Mouse (Mus musculus): ENCODE results near the gene Hhatl. TPM values are rescaled to one million over a fixed set of nuclear protein-coding genes. Genes with fewer than 3 reads are reported as not detected.

The Hhatl gene
- polyA plus RNA-seq, 1 experiment from 2014 or later = 17.8 TPM

DNA sequence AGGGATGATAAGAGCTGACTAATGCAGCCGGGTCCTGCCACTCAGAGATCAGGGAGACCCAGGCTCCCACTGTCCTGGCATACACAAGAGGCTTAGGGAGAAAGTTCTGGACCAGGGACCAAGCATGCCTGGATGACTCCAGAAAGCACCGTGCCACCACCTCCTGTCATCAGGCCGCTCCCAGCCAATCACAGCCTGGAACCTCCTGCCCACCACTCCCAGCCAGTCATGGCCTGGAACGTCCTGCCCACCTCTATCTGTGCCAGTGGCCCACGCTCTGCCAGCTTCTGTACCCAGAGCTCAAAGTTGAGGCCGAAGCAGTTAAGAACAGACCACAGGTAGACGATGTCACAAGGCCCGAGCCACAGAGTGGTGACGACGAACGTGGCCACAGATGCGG lies 7.5 kb downstream of the Hhatl start:
- peaks cover 0 to 2% of the 10 kb centered on the region in 2 experiments; a peak in 1 of 4 replicates for H3K4me1 ChIP-seq (ENCODE audit: control insufficient read depth in 2 of 2, insufficient read depth in 2 of 2, low read length in 2 of 2)
- ATAC-seq (ENCODE audit: insufficient number of reproducible peaks, insufficient read depth, low FRiP score, low read depth) = no peak
- no peak overlapping the region for H3K4me2 ChIP-seq (ENCODE audit: low read length)
- H3K9me3 ChIP-seq (ENCODE audit: control insufficient read depth, low read length) = no peaks in the 10 kb centered on the region
- peaks cover 4% of the 10 kb centered on the region; the same call in 1 of the 2 replicates for H3K27me3 ChIP-seq (ENCODE audit: control insufficient read depth, insufficient read depth, low read length)
- peaks cover 3% of the 10 kb centered on the region; the same call in 1 of the 2 replicates for H3K36me3 ChIP-seq (ENCODE audit: control insufficient read depth, insufficient read depth, low read length)
- no peak overlapping the region for H3K9ac ChIP-seq (ENCODE audit: low read length)
- WGBS = 80% methylated on average over 12 of the region's 12 CpGs
- H3K27ac ChIP-seq (replicated peaks in 1 of 2; ENCODE audit: control insufficient read depth in 1 of 2, insufficient read depth in 1 of 2, low read depth in 2 of 2, low read length in 2 of 2) = no peak overlapping the region
- H3K4me3 ChIP-seq (ENCODE audit: control insufficient read depth in 1 of 2, insufficient read depth in 1 of 2, low read depth in 1 of 2, low read length in 2 of 2) = no peak overlapping the region

DNA sequence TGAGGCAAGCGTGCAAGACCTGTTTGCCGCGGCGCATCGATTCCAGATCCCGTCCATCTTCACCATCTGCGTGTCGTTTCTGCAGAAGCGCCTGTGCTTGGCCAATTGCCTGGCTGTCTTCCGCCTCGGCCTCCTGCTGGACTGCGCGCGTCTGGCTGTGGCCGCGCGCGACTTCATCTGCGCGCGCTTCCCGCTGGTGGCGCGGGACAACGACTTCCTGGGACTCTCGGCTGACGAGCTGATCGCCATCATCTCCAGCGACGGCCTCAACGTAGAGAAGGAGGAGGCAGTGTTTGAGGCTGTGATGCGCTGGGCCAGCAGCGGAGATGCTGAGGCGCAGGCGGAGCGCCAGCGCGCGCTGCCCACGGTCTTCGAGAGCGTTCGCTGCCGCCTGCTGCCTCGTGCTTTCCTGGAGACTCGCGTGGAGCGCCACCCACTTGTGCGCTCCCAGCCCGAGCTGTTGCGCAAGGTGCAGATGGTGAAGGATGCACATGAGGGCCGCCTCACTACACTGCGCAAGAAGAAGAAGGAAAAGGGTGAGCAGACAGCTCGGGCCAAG lies 14.2 kb downstream of the Hhatl start:
- no peaks in the 10 kb centered on the region for H3K9me3 ChIP-seq (ENCODE audit: control insufficient read depth, low read length)
- H3K27me3 ChIP-seq (ENCODE audit: control insufficient read depth, insufficient read depth, low read length) = peaks cover 38% of the 10 kb centered on the region
- H3K4me1 ChIP-seq (ENCODE audit: control insufficient read depth in 2 of 2, insufficient read depth in 2 of 2, low read length in 2 of 2) = peaks cover 25 to 31% of the 10 kb centered on the region in 2 experiments
- no peak for ATAC-seq (ENCODE audit: insufficient number of reproducible peaks, insufficient read depth, low FRiP score, low read depth)
- H3K4me3 ChIP-seq (ENCODE audit: control insufficient read depth in 1 of 2, insufficient read depth in 1 of 2, low read depth in 1 of 2, low read length in 2 of 2) = peak overlapping the region; percentile 23 to 38
- peak overlapping the region; percentile 18; the same call in 1 of the 2 replicates for H3K9ac ChIP-seq (ENCODE audit: low read length)
- WGBS = 11% methylated on average over 54 of the region's 54 CpGs
- no peak overlapping the region for H3K27ac ChIP-seq (replicated peaks in 1 of 2; ENCODE audit: control insufficient read depth in 1 of 2, insufficient read depth in 1 of 2, low read depth in 2 of 2, low read length in 2 of 2)
- H3K4me2 ChIP-seq (ENCODE audit: low read length) = peak overlapping the region; percentile 76
- no peaks in the 10 kb centered on the region for H3K36me3 ChIP-seq (ENCODE audit: control insufficient read depth, insufficient read depth, low read length)

DNA sequence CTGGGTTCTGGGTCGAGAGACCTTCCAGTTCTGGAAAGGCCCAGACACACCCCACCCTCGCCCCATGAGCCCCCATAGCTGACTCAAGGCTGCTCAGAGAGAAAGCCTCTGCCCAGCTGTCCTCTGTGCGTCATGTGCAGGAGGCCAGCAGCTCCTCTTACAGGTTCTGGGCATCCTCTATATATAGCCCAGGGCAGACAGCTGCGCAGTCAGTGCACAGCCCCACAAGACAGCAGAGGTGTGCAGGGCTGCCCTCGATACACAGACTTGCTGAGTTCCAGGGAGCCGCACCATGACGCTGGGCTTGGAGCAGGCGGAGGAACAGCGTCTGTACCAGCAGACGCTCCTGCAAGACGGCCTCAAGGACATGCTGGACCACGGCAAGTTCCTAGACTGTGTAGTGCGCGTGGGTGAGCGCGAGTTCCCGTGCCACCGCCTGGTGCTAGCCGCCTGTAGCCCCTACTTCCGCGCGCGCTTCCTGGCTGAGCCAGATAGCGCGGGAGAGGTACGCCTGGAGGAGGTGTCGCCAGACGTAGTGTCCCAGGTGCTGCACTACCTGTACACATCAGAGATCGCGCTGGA lies 14.7 kb downstream of the Hhatl start, which contains the start of gene Klhl40:
Klhl40 (plus strand) TSS at position 124 of the 582 bp plus-strand sequence.
- peak within 1 kb of the TSS; percentile 35 to 56; a peak in 2 of 4 replicates for H3K27ac ChIP-seq (replicated peaks in 1 of 2; ENCODE audit: control insufficient read depth in 1 of 2, insufficient read depth in 1 of 2, low read depth in 2 of 2, low read length in 2 of 2)
- peak within 1 kb of the TSS; percentile 76 for H3K4me2 ChIP-seq (ENCODE audit: low read length)
- H3K4me1 ChIP-seq (ENCODE audit: control insufficient read depth in 2 of 2, insufficient read depth in 2 of 2, low read length in 2 of 2) = peaks cover 25 to 31% of the 10 kb centered on the region in 2 experiments
- 11% methylated on average over 30 of the region's 30 CpGs for WGBS
- H3K9ac ChIP-seq (ENCODE audit: low read length) = peak within 1 kb of the TSS; percentile 18
- no peaks in the 10 kb centered on the region for H3K36me3 ChIP-seq (ENCODE audit: control insufficient read depth, insufficient read depth, low read length)
- peaks cover 38% of the 10 kb centered on the region for H3K27me3 ChIP-seq (ENCODE audit: control insufficient read depth, insufficient read depth, low read length)
- H3K4me3 ChIP-seq (ENCODE audit: control insufficient read depth in 1 of 2, insufficient read depth in 1 of 2, low read depth in 1 of 2, low read length in 2 of 2) = peak within 1 kb of the TSS; percentile 23 to 38
- peak; percentile 74 for ATAC-seq (ENCODE audit: insufficient number of reproducible peaks, insufficient read depth, low FRiP score, low read depth)
- H3K9me3 ChIP-seq (ENCODE audit: control insufficient read depth, low read length) = no peaks in the 10 kb centered on the region

DNA sequence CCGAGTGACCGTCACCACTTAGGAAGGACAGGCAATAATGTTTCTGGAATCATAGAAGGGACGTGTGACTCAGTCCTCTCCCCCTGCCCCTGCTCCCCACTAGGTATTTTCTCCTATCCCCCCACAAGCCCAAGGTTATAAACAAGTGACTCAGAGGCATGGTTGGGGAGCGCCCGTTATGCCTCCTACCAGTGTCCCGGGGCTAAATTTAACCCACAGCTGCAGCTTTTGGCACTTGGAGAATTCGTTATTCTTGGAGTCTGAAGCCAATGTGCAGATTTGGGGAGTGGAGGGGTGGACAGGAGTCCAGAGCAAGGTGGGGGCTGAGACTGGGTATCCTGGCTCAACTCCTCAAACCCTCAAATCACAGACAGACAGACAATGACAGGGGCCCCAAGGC lies 15.8 kb downstream of the Hhatl start:
- H3K4me1 ChIP-seq (ENCODE audit: control insufficient read depth in 2 of 2, insufficient read depth in 2 of 2, low read length in 2 of 2) = peaks cover 25 to 31% of the 10 kb centered on the region in 2 experiments
- no peak overlapping the region; the same call in 1 of the 2 replicates for H3K9ac ChIP-seq (ENCODE audit: low read length)
- H3K4me2 ChIP-seq (ENCODE audit: low read length) = peak overlapping the region; percentile 76
- no peaks in the 10 kb centered on the region for H3K36me3 ChIP-seq (ENCODE audit: control insufficient read depth, insufficient read depth, low read length)
- 47% methylated on average over 7 of the region's 7 CpGs for WGBS
- H3K4me3 ChIP-seq (ENCODE audit: control insufficient read depth in 1 of 2, insufficient read depth in 1 of 2, low read depth in 1 of 2, low read length in 2 of 2) = no peak overlapping the region
- peak overlapping the region; percentile 35 to 56; a peak in 3 of 4 replicates for H3K27ac ChIP-seq (replicated peaks in 1 of 2; ENCODE audit: control insufficient read depth in 1 of 2, insufficient read depth in 1 of 2, low read depth in 2 of 2, low read length in 2 of 2)
- ATAC-seq (ENCODE audit: insufficient number of reproducible peaks, insufficient read depth, low FRiP score, low read depth) = no peak
- no peaks in the 10 kb centered on the region for H3K9me3 ChIP-seq (ENCODE audit: control insufficient read depth, low read length)
- peaks cover 38% of the 10 kb centered on the region for H3K27me3 ChIP-seq (ENCODE audit: control insufficient read depth, insufficient read depth, low read length)

DNA sequence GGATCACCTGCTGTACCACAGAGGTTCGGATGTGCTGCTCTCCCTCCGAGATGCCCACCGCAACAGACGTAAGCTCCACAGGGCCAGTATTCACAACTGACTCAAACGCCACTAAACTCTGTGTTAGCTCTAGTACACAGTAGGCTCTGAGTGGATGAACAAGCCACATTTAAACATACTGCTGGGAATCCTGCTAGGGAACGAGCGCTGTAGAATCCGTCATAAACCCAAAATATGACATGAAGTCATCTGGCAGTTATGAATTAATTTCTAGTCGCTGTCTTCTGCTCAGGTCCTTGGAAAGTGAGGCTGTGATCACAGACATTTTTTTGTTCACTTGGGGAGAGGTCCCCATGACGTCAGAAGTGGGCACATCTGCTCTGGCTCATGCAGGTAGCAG lies 16.4 kb downstream of the Hhatl start:
- H3K4me1 ChIP-seq (ENCODE audit: control insufficient read depth in 2 of 2, insufficient read depth in 2 of 2, low read length in 2 of 2) = peaks cover 25 to 31% of the 10 kb centered on the region in 2 experiments
- peak overlapping the region; percentile 76 for H3K4me2 ChIP-seq (ENCODE audit: low read length)
- 76% methylated on average over 10 of the region's 10 CpGs for WGBS
- no peaks in the 10 kb centered on the region for H3K36me3 ChIP-seq (ENCODE audit: control insufficient read depth, insufficient read depth, low read length)
- H3K4me3 ChIP-seq (ENCODE audit: control insufficient read depth in 1 of 2, insufficient read depth in 1 of 2, low read depth in 1 of 2, low read length in 2 of 2) = no peak overlapping the region
- no peak overlapping the region; the same call in 1 of the 2 replicates for H3K9ac ChIP-seq (ENCODE audit: low read length)
- H3K27me3 ChIP-seq (ENCODE audit: control insufficient read depth, insufficient read depth, low read length) = peaks cover 38% of the 10 kb centered on the region
- H3K9me3 ChIP-seq (ENCODE audit: control insufficient read depth, low read length) = no peaks in the 10 kb centered on the region
- no peak for ATAC-seq (ENCODE audit: insufficient number of reproducible peaks, insufficient read depth, low FRiP score, low read depth)
- peak overlapping the region; percentile 35 to 56; a peak in 2 of 4 replicates for H3K27ac ChIP-seq (replicated peaks in 1 of 2; ENCODE audit: control insufficient read depth in 1 of 2, insufficient read depth in 1 of 2, low read depth in 2 of 2, low read length in 2 of 2)

DNA sequence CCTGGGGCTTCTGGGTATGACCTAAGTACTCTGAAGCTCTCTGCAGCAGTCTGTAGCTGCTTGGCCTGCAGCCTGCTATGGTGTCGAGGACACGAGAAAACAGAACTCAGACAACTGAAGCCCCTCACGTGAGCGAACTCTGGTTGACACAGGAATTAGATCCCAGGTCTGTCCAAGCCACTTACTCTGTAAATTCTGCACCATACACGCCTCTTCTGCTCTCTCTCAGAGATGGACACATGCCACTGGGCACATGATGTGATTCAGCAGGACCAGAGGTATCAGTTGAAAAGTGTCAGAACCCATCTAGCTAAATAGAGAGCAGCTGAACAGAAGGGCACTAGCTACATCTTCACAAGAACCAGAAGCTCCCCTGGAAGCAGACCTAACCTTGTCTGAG lies 19.9 kb downstream of the Hhatl start:
- ATAC-seq (ENCODE audit: insufficient number of reproducible peaks, insufficient read depth, low FRiP score, low read depth) = no peak
- 58% methylated on average over 5 of the region's 5 CpGs for WGBS
- H3K27me3 ChIP-seq (ENCODE audit: control insufficient read depth, insufficient read depth, low read length) = peaks cover 17% of the 10 kb centered on the region; the same call in 1 of the 2 replicates
- no peak overlapping the region for H3K4me2 ChIP-seq (ENCODE audit: low read length)
- peaks cover 15 to 20% of the 10 kb centered on the region in 2 experiments for H3K4me1 ChIP-seq (ENCODE audit: control insufficient read depth in 2 of 2, insufficient read depth in 2 of 2, low read length in 2 of 2)
- H3K9me3 ChIP-seq (ENCODE audit: control insufficient read depth, low read length) = no peaks in the 10 kb centered on the region
- no peak overlapping the region for H3K9ac ChIP-seq (ENCODE audit: low read length)
- no peak overlapping the region for H3K4me3 ChIP-seq (ENCODE audit: control insufficient read depth in 1 of 2, insufficient read depth in 1 of 2, low read depth in 1 of 2, low read length in 2 of 2)
- H3K27ac ChIP-seq (replicated peaks in 1 of 2; ENCODE audit: control insufficient read depth in 1 of 2, insufficient read depth in 1 of 2, low read depth in 2 of 2, low read length in 2 of 2) = no peak overlapping the region
- H3K36me3 ChIP-seq (ENCODE audit: control insufficient read depth, insufficient read depth, low read length) = peaks cover 23% of the 10 kb centered on the region

DNA sequence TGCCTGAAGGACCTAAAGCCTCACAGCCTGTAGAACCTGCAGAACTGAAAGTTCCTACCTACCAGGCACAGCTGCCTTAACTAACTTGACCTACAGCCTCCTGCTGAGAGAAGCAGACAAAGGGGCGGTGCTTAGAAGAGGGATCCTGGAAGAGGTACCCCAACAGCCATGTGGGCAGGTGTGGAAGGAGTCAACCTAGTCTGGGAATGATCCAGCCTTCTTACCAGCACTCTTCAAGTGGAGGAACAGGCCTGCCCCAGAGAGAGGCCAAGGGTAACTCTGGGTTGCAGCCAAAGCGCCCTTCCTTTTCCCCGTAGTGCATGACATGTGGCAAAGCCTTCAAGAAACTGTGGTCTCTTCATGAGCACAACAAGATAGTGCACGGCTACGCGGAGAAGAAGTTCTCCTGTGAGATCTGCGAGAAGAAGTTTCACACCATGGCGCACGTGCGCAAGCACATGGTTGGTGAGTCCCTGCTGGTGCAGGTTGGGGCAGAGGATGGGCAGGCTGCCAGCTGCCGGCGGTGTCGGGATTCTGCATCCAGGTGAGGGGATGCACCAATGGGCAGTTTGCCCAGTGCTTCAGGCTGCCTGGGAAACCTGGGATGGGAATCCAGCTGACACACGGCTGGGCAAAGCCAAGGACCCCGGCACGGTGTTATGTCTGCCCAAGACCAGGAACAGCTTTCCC lies 27.0 kb downstream of the Hhatl start:
- no peak overlapping the region for H3K9ac ChIP-seq (ENCODE audit: low read length)
- 88% methylated on average over 16 of the region's 16 CpGs for WGBS
- peaks cover 8 to 18% of the 10 kb centered on the region in 2 experiments for H3K4me1 ChIP-seq (ENCODE audit: control insufficient read depth in 2 of 2, insufficient read depth in 2 of 2, low read length in 2 of 2)
- H3K9me3 ChIP-seq (ENCODE audit: control insufficient read depth, low read length) = no peaks in the 10 kb centered on the region
- H3K4me3 ChIP-seq (ENCODE audit: control insufficient read depth in 1 of 2, insufficient read depth in 1 of 2, low read depth in 1 of 2, low read length in 2 of 2) = no peak overlapping the region
- no peak overlapping the region for H3K4me2 ChIP-seq (ENCODE audit: low read length)
- H3K27me3 ChIP-seq (ENCODE audit: control insufficient read depth, insufficient read depth, low read length) = no peaks in the 10 kb centered on the region
- no peak for ATAC-seq (ENCODE audit: insufficient number of reproducible peaks, insufficient read depth, low FRiP score, low read depth)
- no peak overlapping the region for H3K27ac ChIP-seq (replicated peaks in 1 of 2; ENCODE audit: control insufficient read depth in 1 of 2, insufficient read depth in 1 of 2, low read depth in 2 of 2, low read length in 2 of 2)
- peaks cover 75% of the 10 kb centered on the region for H3K36me3 ChIP-seq (ENCODE audit: control insufficient read depth, insufficient read depth, low read length)

Data from heart, embryonic 14.5 days (tissue).